Mouse (Mus musculus): ENCODE data around the gene Tuba1c. TPM values are rescaled to one million over a fixed set of nuclear protein-coding genes. Genes with fewer than 3 reads are reported as not detected.
"Not testable (repeated sequence)": the region's sequence is repeated elsewhere in the genome, so short reads cannot be mapped to it uniquely, and the experiment has no call there.

Gene Tuba1c
- polyA plus RNA-seq, 1 experiment from 2014 or later = 135 TPM

GRCm38 (mm10) chr15:99040920-99041856 is 11.5 kb downstream of the Tuba1c start:
- no peak overlapping the region for H3K9ac ChIP-seq

GRCm38 (mm10) chr15:99042334-99042733 is 12.6 kb downstream of the Tuba1c start:
- no peak for ATAC-seq (ENCODE audit: insufficient number of reproducible peaks, low FRiP score)
- H3K36me3 ChIP-seq = peaks cover 11% of the 10 kb centered on the region
- 79% methylated on average over 5 of the region's 5 CpGs for WGBS
- H3K9ac ChIP-seq = no peak overlapping the region
- no peak overlapping the region for H3K4me3 ChIP-seq
- H3K27me3 ChIP-seq (replicated peaks) = 0 out of 2 replicates have a peak, but pooled peaks cover 15% of the 10 kb centered on the region
- H3K27ac ChIP-seq (ENCODE audit: poor library complexity, severe bottlenecking) = no peak overlapping the region
- no peak overlapping the region for H3K4me2 ChIP-seq
- H3K9me3 ChIP-seq (replicated peaks) = no peaks in the 10 kb centered on the region
- H3K4me1 ChIP-seq (replicated peaks) = peaks cover 18% of the 10 kb centered on the region

More at GRCm38 (mm10) chr15:99040920-99041856, 11.5 kb downstream of the Tuba1c start:
- Histone ChIP-seq H3K27ac (ENCODE audit: poor library complexity, severe bottlenecking) (no peak overlapping the region), H3K27me3 (replicated peaks) (0 out of 2 replicates have a peak, but pooled peaks cover 11% of the 10 kb centered on the region), H3K9me3 (replicated peaks) (no peaks in the 10 kb centered on the region), H3K4me1 (replicated peaks) (peaks cover 18% of the 10 kb centered on the region), H3K4me2 (no peak overlapping the region), H3K36me3 (peaks cover 19% of the 10 kb centered on the region), H3K4me3 (no peak overlapping the region)
- no peak for ATAC-seq (ENCODE audit: insufficient number of reproducible peaks, low FRiP score)
- 55% methylated on average over 21 of the region's 21 CpGs for WGBS

GRCm38 (mm10) chr15:99044854-99045253 is 15.2 kb downstream of the Tuba1c start:
- Histone ChIP-seq H3K9ac (no peak overlapping the region), H3K27me3 (replicated peaks) (0 out of 2 replicates have a peak, but pooled peaks cover 17% of the 10 kb centered on the region), H3K36me3 (no peaks in the 10 kb centered on the region), H3K27ac (ENCODE audit: poor library complexity, severe bottlenecking) (no peak overlapping the region), H3K4me3 (no peak overlapping the region), H3K9me3 (replicated peaks) (no peaks in the 10 kb centered on the region), H3K4me1 (replicated peaks) (peaks cover 18% of the 10 kb centered on the region), H3K4me2 (no peak overlapping the region)
- no peak for ATAC-seq (ENCODE audit: insufficient number of reproducible peaks, low FRiP score)
- 41% methylated on average over 3 of the region's 3 CpGs for WGBS

- not testable (repeated sequence) for H3K9ac ChIP-seq; H3K4me1 ChIP-seq (replicated peaks); H3K36me3 ChIP-seq; ATAC-seq (ENCODE audit: insufficient number of reproducible peaks, low FRiP score); H3K9me3 ChIP-seq (replicated peaks); H3K27ac ChIP-seq (ENCODE audit: poor library complexity, severe bottlenecking); H3K4me3 ChIP-seq; H3K4me2 ChIP-seq
- WGBS = 76% methylated on average over 6 of the region's 6 CpGs
- H3K27me3 ChIP-seq (replicated peaks) = 0 out of 2 replicates have a peak, but pooled peaks cover 17% of the 10 kb centered on the region
These were observed 16.0 kb downstream of the Tuba1c start for GRCm38 (mm10) chr15:99045734-99046133.

GRCm38 (mm10) chr15:99049473-99050253 is 20.0 kb downstream of the Tuba1c start:
- H3K4me1 ChIP-seq (replicated peaks) = peaks cover 15% of the 10 kb centered on the region; the same call in 1 of the 2 replicates
- H3K4me3 ChIP-seq = no peak overlapping the region
- no peak overlapping the region for H3K9ac ChIP-seq
- H3K9me3 ChIP-seq (replicated peaks) = no peaks in the 10 kb centered on the region
- WGBS = 25% methylated on average over 13 of the region's 13 CpGs
- no peak overlapping the region for H3K4me2 ChIP-seq
- H3K27me3 ChIP-seq (replicated peaks) = peaks cover 40% of the 10 kb centered on the region
- no peaks in the 10 kb centered on the region for H3K36me3 ChIP-seq
- H3K27ac ChIP-seq (ENCODE audit: poor library complexity, severe bottlenecking) = no peak overlapping the region
- no peak for ATAC-seq (ENCODE audit: insufficient number of reproducible peaks, low FRiP score)

- peaks cover 70% of the 10 kb centered on the region for H3K27me3 ChIP-seq (replicated peaks)
- H3K9me3 ChIP-seq (replicated peaks) = no peaks in the 10 kb centered on the region
- no peak overlapping the region for H3K9ac ChIP-seq
- no peak overlapping the region for H3K4me2 ChIP-seq
- ATAC-seq (ENCODE audit: insufficient number of reproducible peaks, low FRiP score) = no peak
- H3K27ac ChIP-seq (ENCODE audit: poor library complexity, severe bottlenecking) = no peak overlapping the region
- no peak overlapping the region for H3K4me3 ChIP-seq
- H3K4me1 ChIP-seq (replicated peaks) = peaks cover 34% of the 10 kb centered on the region
- 15% methylated on average over 9 of the region's 9 CpGs for WGBS
- H3K36me3 ChIP-seq = no peaks in the 10 kb centered on the region
These were observed 23.7 kb downstream of the Tuba1c start for GRCm38 (mm10) chr15:99053373-99053772.

- Histone ChIP-seq H3K4me3 (peak within 1 kb of the TSS; percentile 42), H3K9ac (peak within 1 kb of the TSS; percentile 34), H3K27me3 (replicated peaks) (peaks cover 87% of the 10 kb centered on the region), H3K9me3 (replicated peaks) (peaks cover 3% of the 10 kb centered on the region; the same call in 1 of the 2 replicates), H3K4me2 (peak within 1 kb of the TSS; percentile 73), H3K36me3 (no peaks in the 10 kb centered on the region), H3K27ac (ENCODE audit: poor library complexity, severe bottlenecking) (no peak within 1 kb of the TSS), H3K4me1 (replicated peaks) (peaks cover 34% of the 10 kb centered on the region)
- ATAC-seq (ENCODE audit: insufficient number of reproducible peaks, low FRiP score) = no peak
- 1% methylated on average over 26 of the region's 30 CpGs for WGBS
These were observed 25.3 kb downstream of the Tuba1c start, which contains the start of gene Prph for GRCm38 (mm10) chr15:99055040-99055439. Prph (plus strand) TSS chr15:99055174.

GRCm38 (mm10) chr15:99055511-99055961 is 25.8 kb downstream of the Tuba1c start:
- Histone ChIP-seq H3K36me3 (no peaks in the 10 kb centered on the region), H3K4me2 (peak overlapping the region; percentile 73), H3K4me1 (replicated peaks) (peaks cover 34% of the 10 kb centered on the region), H3K9ac (peak overlapping the region; percentile 34), H3K4me3 (peak overlapping the region; percentile 42), H3K27me3 (replicated peaks) (peaks cover 91% of the 10 kb centered on the region), H3K9me3 (replicated peaks) (peaks cover 3% of the 10 kb centered on the region; the same call in 1 of the 2 replicates), H3K27ac (ENCODE audit: poor library complexity, severe bottlenecking) (no peak overlapping the region)
- peak; percentile 54; the same call in 1 of the 2 replicates for ATAC-seq (ENCODE audit: insufficient number of reproducible peaks, low FRiP score)
- under 1% methylated on average over 37 of the region's 37 CpGs for WGBS

GRCm38 (mm10) chr15:99056332-99056731 is 26.6 kb downstream of the Tuba1c start:
- Histone ChIP-seq H3K4me3 (peak overlapping the region; percentile 42), H3K4me2 (peak overlapping the region; percentile 73), H3K9me3 (replicated peaks) (peaks cover 3% of the 10 kb centered on the region; the same call in 1 of the 2 replicates), H3K9ac (no peak overlapping the region), H3K27ac (ENCODE audit: poor library complexity, severe bottlenecking) (no peak overlapping the region), H3K27me3 (replicated peaks) (peaks cover 95% of the 10 kb centered on the region), H3K36me3 (no peaks in the 10 kb centered on the region), H3K4me1 (replicated peaks) (peaks cover 34% of the 10 kb centered on the region)
- ATAC-seq (ENCODE audit: insufficient number of reproducible peaks, low FRiP score) = no peak
- 6% methylated on average over 14 of the region's 14 CpGs for WGBS

GRCm38 (mm10) chr15:99065557-99066165 is 36.0 kb downstream of the Tuba1c start:
- Histone ChIP-seq H3K27me3 (replicated peaks) (peaks cover 48% of the 10 kb centered on the region), H3K9me3 (replicated peaks) (no peaks in the 10 kb centered on the region), H3K27ac (ENCODE audit: poor library complexity, severe bottlenecking) (no peak overlapping the region), H3K4me3 (no peak overlapping the region), H3K36me3 (no peaks in the 10 kb centered on the region), H3K4me2 (no peak overlapping the region), H3K4me1 (replicated peaks) (no peaks in the 10 kb centered on the region), H3K9ac (no peak overlapping the region)
- ATAC-seq (ENCODE audit: insufficient number of reproducible peaks, low FRiP score) = no peak
- WGBS = 78% methylated on average over 12 of the region's 12 CpGs

Data from heart, embryonic 12.5 days (tissue).